Mouse (Mus musculus) adrenal gland, postnatal 0 days (tissue): ENCODE data around the gene Zdhhc3. TPM values are rescaled to one million over a fixed set of nuclear protein-coding genes. Genes with fewer than 3 reads are reported as not detected.

Experiments
- polyA plus RNA-seq: library from polyadenylated mRNA; unstranded; fragments of >200 nt; fragmentation: Nextera tagmentation; extraction: Ambion mirVana; gene quantifications from 2 replicates; pipeline ENCODE4 v1.2.1, GENCODE M21; 2015

Gene Zdhhc3
- polyA plus RNA-seq, result 39.8 and 66.9 TPM in 2 replicates

GRCm38 (mm10) chr9:123112805-123113521 is at the start of gene Zdhhc3, which contains the start of gene Exosc7:
Gene Zdhhc3, minus strand, starts transcription at chr9:123113205.
Gene Exosc7, plus strand, starts transcription at chr9:123113215.

GRCm38 (mm10) chr9:123150241-123151020 is 37.4 kb upstream of the Zdhhc3 start, which contains the start of gene Clec3b:
Gene Clec3b, plus strand, starts transcription at chr9:123150946.

GRCm38 (mm10) chr9:123034426-123034825 is 78.6 kb downstream of the Zdhhc3 start, which contains the start of gene Tgm4:
Gene Tgm4, plus strand, starts transcription at chr9:123034726.

GRCm38 (mm10) chr9:123020995-123021631 is 91.9 kb downstream of the Zdhhc3 start, which contains the start of gene Tmem42:
Gene Tmem42, plus strand, starts transcription at chr9:123021326.

Other genes starting within 250 kb of the Zdhhc3 start
- 18.7 and 29.7 TPM in 2 replicates for gene Zfp445, start 247.2 kb downstream of the Zdhhc3 start, polyA plus RNA-seq
- 3.0 and 3.9 TPM in 2 replicates for gene Zkscan7, start 227.5 kb downstream of the Zdhhc3 start, polyA plus RNA-seq
- gene Zfp105, start 190.1 kb downstream of the Zdhhc3 start, polyA plus RNA-seq, result 9.1 TPM in 2 replicates
- 53.2 and 60.2 TPM in 2 replicates for gene 1110059G10Rik, start 162.2 kb downstream of the Zdhhc3 start, polyA plus RNA-seq
- 7.9 and 11.4 TPM in 2 replicates for gene Kif15, start 162.2 kb downstream of the Zdhhc3 start, polyA plus RNA-seq
- gene Tmem42, start 91.9 kb downstream of the Zdhhc3 start, polyA plus RNA-seq, result 43.7 and 50.4 TPM in 2 replicates
- gene Tgm4, start 78.5 kb downstream of the Zdhhc3 start, polyA plus RNA-seq, result 0.49 and 0.90 TPM in 2 replicates
- 83.0 and 93.8 TPM in 2 replicates for gene Exosc7, start within 50 bp of the Zdhhc3 start, polyA plus RNA-seq
- gene Clec3b, start 37.7 kb upstream of the Zdhhc3 start, polyA plus RNA-seq, result 28.7 and 34.3 TPM in 2 replicates
- 0.27 and 0.36 TPM in 2 replicates for gene Cdcp1, start 102.8 kb upstream of the Zdhhc3 start, polyA plus RNA-seq
- gene Tmem158, start 147.6 kb upstream of the Zdhhc3 start, polyA plus RNA-seq, result 39.4 and 51.7 TPM in 2 replicates